Mouse (Mus musculus) CH12.LX (cell line): ENCODE results near the gene Wars2. TPM values are rescaled to one million over a fixed set of nuclear protein-coding genes. Genes with fewer than 3 reads are reported as not detected.

Experiments used
- DNase-seq: peaks from one replicate; pipeline ENCODE4 v3.0.0-alpha.2; 2013; ENCODE audit errors: extremely low read depth
- H3K27ac ChIP-seq: 2 replicates; pipeline ENCODE4 v1.5.1; 2012; ENCODE audit warnings: low read depth, mild to moderate bottlenecking, control low read depth, moderate library complexity; ENCODE audit not compliant: insufficient read depth
- H3K27me3 ChIP-seq: replicated peaks from 2 replicates; pipeline ENCODE3; 2012; ENCODE audit warnings: inconsistent platforms
- H3K36me3 ChIP-seq, 2 experiments: replicated peaks in 1 of 2; 2 replicates each; pipeline versions ENCODE3 to v1.6.1; 2012; ENCODE audit warnings: inconsistent platforms in 1 of 2, low read length in 1 of 2, mild to moderate bottlenecking in 1 of 2, mixed read lengths in 1 of 2, moderate library complexity in 1 of 2; ENCODE audit not compliant: control insufficient read depth in 1 of 2, insufficient read depth in 1 of 2
- H3K4me1 ChIP-seq, 2 experiments: 2 replicates each; pipeline ENCODE4 v1.6.1; 2012; ENCODE audit warnings: inconsistent platforms in 1 of 2, moderate library complexity in 1 of 2; ENCODE audit not compliant: insufficient read depth in 2 of 2, control insufficient read depth in 1 of 2
- H3K4me2 ChIP-seq: 2 replicates; pipeline ENCODE4 v1.6.1; 2012; ENCODE audit warnings: low read depth, mild to moderate bottlenecking, control low read depth; ENCODE audit not compliant: poor library complexity, insufficient read depth, severe bottlenecking
- H3K4me3 ChIP-seq, 3 experiments: fragments of 150-350 bp in 1 of 3; sonication (generic) in 1 of 3; replicated peaks in 1 of 3; 2 replicates each; pipeline versions ENCODE3 to v1.5.1; 2011 to 2012; ENCODE audit warnings: low read depth in 2 of 3, low read length in 2 of 3, mild to moderate bottlenecking in 2 of 3, moderate library complexity in 2 of 3, control low read depth in 1 of 3, improper control_type of control experiment in 1 of 3, inconsistent platforms in 1 of 3, mixed read lengths in 1 of 3; ENCODE audit not compliant: poor library complexity in 1 of 3
- H3K79me2 ChIP-seq: replicated peaks from 2 replicates; pipeline ENCODE4 v1.6.1; 2012; ENCODE audit warnings: mild to moderate bottlenecking, moderate library complexity; ENCODE audit not compliant: control insufficient read depth, poor library complexity, insufficient read depth, severe bottlenecking; ENCODE audit errors: extremely low read depth
- H3K9ac ChIP-seq: 2 replicates; pipeline ENCODE4 v1.6.1; 2012; ENCODE audit warnings: low read depth, mild to moderate bottlenecking, control low read depth, moderate library complexity; ENCODE audit not compliant: insufficient read depth
- H3K9me3 ChIP-seq: replicated peaks from 2 replicates; pipeline ENCODE3; 2012; ENCODE audit warnings: low read length, inconsistent platforms, mixed read lengths
- CHD1 ChIP-seq: IDR thresholded peaks from 2 replicates; pipeline ENCODE4 v1.6.1; 2012; ENCODE audit warnings: low read depth, low read length, improper control_type of control experiment, inconsistent platforms
- CHD2 ChIP-seq: IDR thresholded peaks from 2 replicates; pipeline ENCODE4 v1.6.1; 2011; ENCODE audit warnings: low read length, improper control_type of control experiment
- E2F4 ChIP-seq: IDR thresholded peaks from 2 replicates; pipeline ENCODE4 v1.6.1; 2011; ENCODE audit warnings: low read depth, low read length, improper control_type of control experiment; ENCODE audit not compliant: insufficient replicate concordance
- ELF1 ChIP-seq: IDR thresholded peaks from 2 replicates; pipeline ENCODE4 v1.6.1; 2014; ENCODE audit warnings: low read depth, mild to moderate bottlenecking, inconsistent platforms, low read length, improper control_type of control experiment
- EP300 ChIP-seq: IDR thresholded peaks from 2 replicates; pipeline ENCODE4 v1.6.1; 2011; ENCODE audit warnings: low read length, improper control_type of control experiment
- GABPA ChIP-seq: IDR thresholded peaks from 2 replicates; pipeline ENCODE4 v1.6.1; 2012; ENCODE audit warnings: low read depth, low read length, improper control_type of control experiment, inconsistent platforms; ENCODE audit not compliant: insufficient replicate concordance
- IRF4 ChIP-seq: IDR thresholded peaks from 2 replicates; pipeline ENCODE4 v1.6.1; 2014; ENCODE audit warnings: low read depth, mild to moderate bottlenecking, inconsistent platforms, low read length, improper control_type of control experiment
- JUN ChIP-seq: IDR thresholded peaks from 2 replicates; pipeline ENCODE4 v1.6.1; 2011; ENCODE audit warnings: low read depth, mild to moderate bottlenecking, low read length, improper control_type of control experiment, moderate library complexity; ENCODE audit not compliant: insufficient read depth
- JUND ChIP-seq: conservative IDR thresholded peaks from 2 replicates; pipeline ENCODE4 v1.6.1; 2011; ENCODE audit warnings: low read depth, low read length, improper control_type of control experiment
- KAT2A ChIP-seq: IDR thresholded peaks from 2 replicates; pipeline ENCODE4 v1.6.1; 2012; ENCODE audit warnings: low read length, improper control_type of control experiment, inconsistent platforms; ENCODE audit not compliant: insufficient replicate concordance
- MAFK ChIP-seq: IDR thresholded peaks from 2 replicates; pipeline ENCODE4 v1.6.1; 2011; ENCODE audit warnings: low read length, improper control_type of control experiment; ENCODE audit not compliant: insufficient replicate concordance
- MAZ ChIP-seq: IDR thresholded peaks from 2 replicates; pipeline ENCODE4 v1.6.1; 2012; ENCODE audit warnings: low read depth, mild to moderate bottlenecking, inconsistent platforms, low read length, improper control_type of control experiment, moderate library complexity
- MEF2A ChIP-seq: IDR thresholded peaks from 2 replicates; pipeline ENCODE4 v1.6.1; 2014; ENCODE audit warnings: low read depth, mild to moderate bottlenecking, inconsistent platforms, low read length, improper control_type of control experiment, borderline replicate concordance
- NELFE ChIP-seq: IDR thresholded peaks from 2 replicates; pipeline ENCODE4 v1.6.1; 2011; ENCODE audit warnings: low read depth, low read length, improper control_type of control experiment
- NRF1 ChIP-seq: IDR thresholded peaks from 2 replicates; pipeline ENCODE4 v1.6.1; 2014; ENCODE audit warnings: low read depth, mild to moderate bottlenecking, inconsistent platforms, low read length, improper control_type of control experiment, moderate library complexity
- SIN3A ChIP-seq: IDR thresholded peaks from 2 replicates; pipeline ENCODE4 v1.6.1; 2012; ENCODE audit warnings: low read length, improper control_type of control experiment, inconsistent platforms
- TCF12 ChIP-seq: IDR thresholded peaks from 2 replicates; pipeline ENCODE4 v1.6.1; 2014; ENCODE audit warnings: low read depth, mild to moderate bottlenecking, inconsistent platforms, low read length, improper control_type of control experiment
- USF1 ChIP-seq: IDR thresholded peaks from 2 replicates; pipeline ENCODE4 v1.6.1; 2014; ENCODE audit warnings: low read depth, mild to moderate bottlenecking, inconsistent platforms, low read length, improper control_type of control experiment
- ZC3H11A ChIP-seq: IDR thresholded peaks from 2 replicates; pipeline ENCODE4 v1.6.1; 2012; ENCODE audit warnings: low read depth, mild to moderate bottlenecking, inconsistent platforms, low read length, improper control_type of control experiment
- ZKSCAN1 ChIP-seq: IDR thresholded peaks from 2 replicates; pipeline ENCODE4 v1.6.1; 2012; ENCODE audit warnings: low read depth, inconsistent platforms, low read length, improper control_type of control experiment, borderline replicate concordance
- dilution Hi-C: fragments of 300-500 bp; cut with MboI; formaldehyde crosslinking; loops from 2 replicates; pipeline ENCODE4 v1.14.3; 2020; ENCODE audit warnings: low sequenced_read_pairs; ENCODE audit not compliant: extremely low pct_unique_long_range_greater_than_20kb, extremely low pct_ligation_motif_present
- in situ Hi-C: fragments of 300-500 bp; cut with MboI; formaldehyde crosslinking; loops from 3 replicates; pipeline ENCODE4 v1.14.3; 2019; ENCODE audit warnings: low sequenced_read_pairs, low pct_ligation_motif_present, low pct_unique_long_range_greater_than_20kb, mixed read lengths
- polyA plus RNA-seq: library from polyadenylated mRNA; unstranded; fragments of >175 nt; gene quantifications from 2 replicates; pipeline ENCODE4 v1.2.1, GENCODE M21; 2012; ENCODE audit warnings: low read depth; ENCODE audit not compliant: insufficient read length
- total RNA-seq, 2 experiments: library from RNA; depleted of rRNA; stranded (reverse); fragments of 300-350 nt in 1 of 2; fragments of >200 nt in 1 of 2; gene quantifications; 2 replicates each; pipeline ENCODE4 v1.2.3; 2012 to 2014

Wars2 gene
- total and polyA plus RNA-seq, 3 experiments: 7.1 to 10.2 (median 8.6) TPM

DNA sequence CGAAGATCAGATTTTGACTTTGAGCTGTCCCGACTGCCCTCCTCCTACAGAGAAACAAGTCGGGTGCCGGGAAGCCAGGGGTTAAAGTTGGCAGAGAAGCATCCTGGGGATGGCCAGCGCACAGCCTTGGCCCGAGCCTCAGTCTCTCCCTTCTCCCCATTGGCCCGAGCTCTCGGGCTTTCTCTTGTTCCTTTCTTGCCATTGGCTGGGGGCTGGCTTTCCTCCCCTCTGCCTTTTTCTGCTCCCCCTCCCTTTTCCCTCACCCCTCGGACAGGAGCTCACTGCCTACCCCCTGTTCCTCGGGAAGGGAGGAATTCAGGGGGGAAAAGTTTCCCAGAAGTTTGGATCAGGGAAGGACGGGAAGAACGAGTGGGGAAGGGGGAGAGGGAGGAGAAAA is 112.2 kb downstream of the Wars2 start:
- in situ Hi-C loops: no loop called here
- no peaks in the 10 kb centered on the region for H3K27me3 ChIP-seq
- dilution Hi-C loops: no loop called here
- TF ChIP-seq TCF12 (no peak), USF1 (no peak), JUND (no peak), JUN (no peak), KAT2A (no peak), ZKSCAN1 (no peak), GABPA (no peak), ELF1 (no peak), SIN3A (no peak), MAFK (no peak), MAZ (no peak), CHD2 (no peak), IRF4 (no peak), MEF2A (no peak), E2F4 (no peak), EP300 (no peak), ZC3H11A (no peak), CHD1 (no peak), NRF1 (no peak), NELFE (no peak)
- TF ChIP-seq, all 38 proteins: peak for 0
- no peaks in the 10 kb centered on the region for H3K9me3 ChIP-seq
- peaks cover 0 to 9% of the 10 kb centered on the region in 2 experiments; a peak in 1 of 4 replicates for H3K4me1 ChIP-seq
- H3K27ac ChIP-seq: no peak overlapping the region
- no peak overlapping the region for H3K9ac ChIP-seq
- H3K79me2 ChIP-seq: no peaks in the 10 kb centered on the region
- no peaks in the 10 kb centered on the region for H3K36me3 ChIP-seq
- H3K4me3 ChIP-seq: no peak overlapping the region
- DNase-seq: no peak
- peak overlapping the region; percentile 18 for H3K4me2 ChIP-seq
